Mouse (Mus musculus) cerebellum, adult 8-10 months (tissue): Measurements from ENCODE around the gene Gm17720.
"Not testable (repeated sequence)": the region's sequence is repeated elsewhere in the genome, so short reads cannot be mapped to it uniquely, and the experiment has no call there.

Source experiments
- DNase-seq: peaks from one replicate; pipeline ENCODE4 v3.0.0; 2022

Gm17720 gene

DNA sequence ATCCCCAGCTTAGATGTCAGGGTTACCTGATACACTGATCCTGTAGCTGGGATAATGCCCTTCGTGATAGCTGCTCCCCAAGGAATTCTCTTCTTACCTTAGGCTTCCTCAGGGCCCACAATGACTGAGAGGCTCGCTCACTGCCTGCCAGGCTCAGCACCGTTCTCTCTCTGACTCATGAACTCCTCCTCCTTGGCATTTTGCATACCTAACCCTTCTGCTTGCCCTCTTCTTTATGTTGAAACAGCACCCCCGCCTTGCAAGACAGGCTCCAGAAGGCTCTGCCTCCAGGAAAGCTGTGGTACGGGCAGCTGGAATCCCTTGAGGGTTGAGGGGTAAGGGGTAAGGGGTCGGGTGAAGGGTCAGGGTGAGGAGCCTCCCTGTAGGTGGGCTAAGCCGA is 63.3 kb downstream of the Gm17720 start:
- DNase-seq: no peak

DNA sequence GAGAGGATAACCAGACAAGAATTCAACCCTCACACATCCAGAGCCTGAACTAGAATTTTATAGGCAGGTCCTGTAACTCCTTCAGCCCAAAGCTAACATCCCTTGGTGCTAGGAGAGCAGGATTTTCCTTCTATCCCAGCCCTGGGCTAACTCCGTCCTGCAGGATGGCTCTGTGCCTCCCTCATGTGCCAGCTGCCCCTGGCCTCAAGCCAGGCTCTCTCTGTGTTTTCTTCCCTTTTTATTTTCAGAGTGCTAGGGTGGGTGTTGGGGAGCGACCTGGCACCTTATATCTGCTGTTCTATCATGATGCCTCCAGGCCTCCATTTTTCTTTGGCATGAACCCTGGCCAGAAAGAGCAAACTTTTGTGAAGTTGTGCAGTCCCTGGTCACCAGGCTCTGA is 66.4 kb downstream of the Gm17720 start:
- DNase-seq: no peak

- no peak for DNase-seq
Measured at GRCm38 (mm10) chr8:110034331-110034730, 68.2 kb downstream of the Gm17720 start.

- DNase-seq: not testable (repeated sequence)
Measured at GRCm38 (mm10) chr8:110033771-110034170, 68.8 kb downstream of the Gm17720 start.
